Mouse (Mus musculus) 3T3-L1 (cell line): Measurements from ENCODE around the gene Chn2.

ENCODE experiments used
- DNase-seq: peaks from one replicate; pipeline ENCODE4 v3.0.0-alpha.2; 2015; ENCODE audit warnings: low read depth, low spot score

Gene Chn2

GRCm38 (mm10) chr6:54118395-54118794 is 79.0 kb downstream of the Chn2 start:
- no peak for DNase-seq

- DNase-seq, result no peak
These were observed 79.5 kb downstream of the Chn2 start for GRCm38 (mm10) chr6:54118897-54119296.

DNA sequence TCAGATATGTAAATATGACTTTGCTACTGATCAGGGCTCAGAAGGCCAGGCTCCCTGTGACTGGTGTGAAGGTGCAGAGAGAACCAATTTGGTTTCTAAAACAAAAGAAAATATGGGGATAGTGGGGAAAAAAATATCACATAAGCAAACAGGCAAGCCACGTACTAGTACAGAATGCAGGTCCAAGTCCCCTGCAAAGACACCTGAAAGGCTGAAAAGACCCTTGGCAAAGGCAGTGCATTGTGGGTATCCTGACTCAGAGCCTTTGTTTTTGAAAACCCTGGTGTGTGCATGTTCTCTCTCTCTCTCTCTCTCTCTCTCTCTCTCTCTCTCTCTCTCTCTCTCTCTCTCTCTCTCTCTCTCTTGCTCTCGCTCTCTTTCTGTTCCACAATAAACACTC is 80.1 kb downstream of the Chn2 start:
- no peak for DNase-seq

DNA sequence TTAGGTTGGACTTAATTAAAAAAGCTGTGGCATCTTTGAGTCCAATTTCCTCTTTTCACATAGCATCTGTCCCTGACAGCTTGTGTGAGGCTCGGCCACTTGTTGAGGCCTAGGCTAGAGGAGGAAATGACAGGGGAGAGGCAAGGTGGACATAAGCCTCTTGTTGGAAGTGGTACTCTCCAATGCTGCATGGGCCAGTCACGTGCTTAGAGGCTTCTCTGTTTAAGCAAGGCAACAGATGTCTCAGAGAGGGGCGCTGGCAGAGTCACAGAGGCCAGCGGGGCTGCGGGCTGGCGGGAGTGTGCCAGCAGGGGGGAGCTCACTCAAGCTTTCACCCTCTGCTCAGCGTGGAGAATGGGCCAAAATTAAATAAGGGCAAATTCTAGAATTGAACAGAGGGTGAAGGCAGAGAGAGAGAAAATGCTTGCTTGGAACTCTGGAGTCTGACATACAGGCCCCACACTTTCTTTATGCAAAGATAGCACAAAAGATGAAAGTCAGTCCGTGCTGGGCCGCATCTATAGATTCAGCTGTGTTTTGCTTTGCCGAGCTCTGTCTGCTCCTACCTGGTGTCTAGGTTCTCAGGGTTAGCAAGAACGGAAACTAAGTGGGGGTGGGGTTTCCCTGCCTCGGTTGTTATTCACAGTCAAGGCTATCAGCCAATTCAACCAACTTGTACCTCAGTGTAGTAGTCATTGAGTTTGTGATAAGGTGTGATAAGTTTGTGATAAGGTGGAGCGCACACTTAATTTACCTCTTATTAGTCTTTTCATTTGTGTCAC is 80.7 kb downstream of the Chn2 start:
- DNase-seq, result no peak

DNA sequence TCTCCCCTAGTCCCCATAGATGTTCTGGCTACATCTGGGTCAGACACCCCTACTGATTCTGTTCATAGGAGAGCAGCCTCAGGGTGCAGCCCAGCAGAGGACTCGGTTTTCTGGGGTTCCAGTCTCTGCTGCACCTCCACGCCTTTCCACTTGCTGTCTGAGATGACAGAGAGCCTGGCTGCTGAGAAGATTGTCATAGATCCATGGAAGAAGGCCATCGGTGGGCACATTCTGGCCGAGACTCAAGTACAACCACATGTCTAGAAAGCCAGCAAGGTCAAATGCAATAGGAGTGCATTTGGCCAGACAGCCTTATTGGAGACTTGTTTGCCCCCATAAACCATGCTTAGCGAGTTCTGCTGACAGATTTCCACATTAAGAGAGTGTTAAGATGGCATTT is 81.5 kb downstream of the Chn2 start:
- no peak for DNase-seq

DNA sequence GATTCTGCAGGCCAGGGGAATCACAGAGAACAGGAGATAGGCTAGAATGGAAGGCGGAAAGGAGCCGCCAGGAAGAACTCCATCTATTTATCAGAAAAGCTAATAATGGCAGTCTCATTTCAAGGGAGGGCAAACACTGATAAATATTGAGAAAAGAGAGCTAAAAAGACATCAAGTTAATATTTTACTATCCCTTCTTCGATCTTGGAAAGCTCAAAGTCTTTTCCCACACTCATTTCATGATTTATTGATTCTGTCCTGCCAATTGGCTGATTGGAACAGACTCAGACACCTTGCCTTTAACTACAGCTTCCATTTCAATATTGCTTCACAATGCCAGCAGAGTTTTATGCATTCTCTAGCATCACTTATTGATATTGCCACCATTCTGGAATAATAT is 85.2 kb downstream of the Chn2 start:
- no peak for DNase-seq

DNA sequence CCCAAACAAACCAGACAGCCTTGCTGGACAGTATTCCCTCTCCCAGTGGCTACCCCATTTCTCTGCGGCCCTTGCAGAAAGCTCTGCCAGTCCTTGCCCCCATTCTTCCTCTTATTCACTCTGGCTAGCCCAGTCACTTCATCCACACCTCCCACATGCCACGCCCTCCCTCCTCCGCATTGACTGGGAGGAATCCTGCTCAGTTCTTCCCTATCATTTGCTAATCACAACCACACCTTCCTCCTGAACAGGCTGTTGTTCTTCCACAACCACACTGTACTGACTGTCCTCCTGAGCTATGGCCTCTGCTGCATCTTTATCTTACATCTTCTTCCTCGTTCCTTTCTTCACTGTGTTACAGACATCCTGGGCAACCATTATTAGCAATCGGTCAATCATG is 86.2 kb downstream of the Chn2 start:
- DNase-seq, result no peak

DNA sequence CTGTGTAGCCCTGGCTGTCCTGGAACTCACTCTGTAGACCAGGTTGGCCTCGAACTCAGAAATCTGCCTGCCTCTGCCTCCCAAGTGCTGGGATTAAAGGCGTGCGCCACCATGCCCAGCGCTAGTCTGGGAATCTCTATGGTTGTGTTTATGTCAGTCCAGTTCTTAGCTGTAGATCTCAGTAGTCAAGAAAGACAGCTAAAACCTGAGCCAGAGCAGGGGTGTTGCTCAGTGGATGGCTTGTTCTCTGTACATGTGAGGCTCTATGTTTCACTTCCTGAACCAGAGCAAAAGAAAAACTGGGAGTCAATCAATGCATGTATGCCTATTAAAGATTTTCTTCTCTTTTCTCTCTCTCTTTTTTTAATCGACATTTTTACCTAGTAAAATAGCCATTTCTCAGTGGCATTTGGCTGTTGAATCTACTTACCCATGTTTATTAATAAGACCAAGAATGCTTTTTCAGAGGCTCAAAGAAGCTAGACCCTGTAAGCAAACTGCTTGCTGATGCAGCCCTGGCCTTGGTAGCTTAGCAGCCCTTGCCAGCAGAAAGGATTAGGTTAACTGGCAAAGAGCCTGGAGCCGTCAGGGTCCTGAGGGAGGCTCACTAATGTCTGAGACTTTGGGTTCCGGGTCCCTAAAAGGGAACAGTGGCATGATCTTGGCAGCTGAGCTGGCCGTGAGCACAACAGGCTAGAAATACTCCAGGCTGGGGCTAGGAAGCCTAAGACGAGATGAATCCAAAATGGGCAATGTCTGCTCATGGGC is 87.1 kb downstream of the Chn2 start:
- no peak for DNase-seq

GRCm38 (mm10) chr6:54126993-54127697 is 87.8 kb downstream of the Chn2 start:
- DNase-seq, result no peak

DNA sequence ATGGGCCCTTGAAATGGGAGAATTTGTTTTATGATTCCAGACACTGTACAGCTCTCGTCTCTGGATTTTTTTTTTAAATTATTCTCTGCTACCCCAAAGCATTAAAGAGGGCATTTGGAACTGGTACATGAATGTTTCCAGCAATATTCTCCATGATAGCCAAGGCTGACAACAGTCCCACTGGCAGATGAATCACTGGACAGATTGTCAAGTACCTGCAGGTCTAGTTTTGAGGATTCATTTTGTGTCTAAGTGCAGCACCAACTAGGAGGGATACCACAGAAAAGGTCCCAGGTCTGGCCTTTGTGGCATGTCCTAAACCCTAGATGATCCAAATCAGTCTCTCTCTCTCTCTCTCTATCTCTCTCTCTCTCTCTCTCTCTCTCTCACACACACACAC is 89.3 kb downstream of the Chn2 start:
- DNase-seq, result no peak

DNA sequence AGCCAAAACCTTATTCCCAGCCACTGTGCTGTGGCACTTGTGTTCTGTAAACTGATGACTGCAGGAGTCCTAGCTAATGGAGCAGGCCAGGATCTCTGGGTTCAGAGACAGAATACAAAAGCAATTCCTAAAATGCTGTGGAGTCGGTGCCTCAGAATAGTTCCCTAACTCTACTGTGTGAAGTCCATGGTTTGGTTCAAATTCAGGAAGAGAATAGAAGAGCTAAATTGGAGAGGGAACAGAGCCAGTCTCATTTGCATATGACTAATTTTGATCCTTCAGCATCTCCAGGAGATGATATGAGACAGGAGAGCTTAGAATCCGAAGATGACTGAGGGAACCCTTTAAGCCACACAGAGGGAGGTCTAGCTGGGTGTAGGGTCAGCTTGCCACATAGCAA is 90.2 kb downstream of the Chn2 start:
- DNase-seq, result no peak

- DNase-seq, result peak; percentile 3
These were observed 91.5 kb downstream of the Chn2 start for GRCm38 (mm10) chr6:54130881-54131280.

DNA sequence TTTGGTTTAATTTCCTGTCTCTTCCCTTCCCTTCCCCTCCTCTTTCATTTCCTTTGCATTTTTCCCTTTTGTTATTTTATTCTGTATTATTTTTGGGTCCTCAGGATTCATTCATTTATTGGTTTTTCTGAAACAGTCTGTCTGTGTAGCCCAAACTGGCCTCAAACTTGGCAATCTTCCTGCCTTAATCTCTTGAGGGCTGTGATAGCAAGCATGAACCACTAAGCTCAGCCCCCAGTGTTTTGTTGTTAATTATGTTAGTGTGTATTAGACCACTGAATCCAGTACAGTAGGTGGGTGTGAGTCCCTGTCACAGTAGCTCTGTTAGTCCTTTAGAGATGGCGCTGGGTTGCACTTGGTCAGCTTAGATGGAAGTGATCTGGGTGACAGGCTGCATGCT is 93.2 kb downstream of the Chn2 start:
- no peak for DNase-seq

GRCm38 (mm10) chr6:54133231-54133630 is 93.9 kb downstream of the Chn2 start:
- DNase-seq, result no peak

GRCm38 (mm10) chr6:54138157-54138556 is 98.8 kb downstream of the Chn2 start:
- no peak for DNase-seq

GRCm38 (mm10) chr6:54140488-54140887 is 101.1 kb downstream of the Chn2 start:
- DNase-seq, result no peak

DNA sequence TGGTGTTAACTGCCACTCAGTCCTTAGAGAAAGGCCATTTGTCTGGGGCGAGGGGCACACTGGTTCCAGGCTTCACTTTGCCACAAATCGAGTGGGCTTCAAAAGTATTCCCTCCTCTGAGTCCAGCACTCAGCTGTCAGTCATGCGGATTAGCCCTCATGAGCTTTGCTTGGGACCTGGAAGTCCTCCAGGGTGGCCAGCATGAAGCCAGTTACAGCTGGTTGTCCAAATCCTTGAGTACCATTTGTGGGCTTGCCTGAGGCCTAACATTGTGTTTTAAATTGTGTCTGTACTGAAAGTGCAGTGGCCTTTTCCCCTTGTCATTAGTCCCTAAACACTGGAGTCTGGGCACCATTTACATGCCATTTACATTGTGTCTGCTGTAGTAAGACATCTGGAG is 101.8 kb downstream of the Chn2 start:
- no peak for DNase-seq

DNA sequence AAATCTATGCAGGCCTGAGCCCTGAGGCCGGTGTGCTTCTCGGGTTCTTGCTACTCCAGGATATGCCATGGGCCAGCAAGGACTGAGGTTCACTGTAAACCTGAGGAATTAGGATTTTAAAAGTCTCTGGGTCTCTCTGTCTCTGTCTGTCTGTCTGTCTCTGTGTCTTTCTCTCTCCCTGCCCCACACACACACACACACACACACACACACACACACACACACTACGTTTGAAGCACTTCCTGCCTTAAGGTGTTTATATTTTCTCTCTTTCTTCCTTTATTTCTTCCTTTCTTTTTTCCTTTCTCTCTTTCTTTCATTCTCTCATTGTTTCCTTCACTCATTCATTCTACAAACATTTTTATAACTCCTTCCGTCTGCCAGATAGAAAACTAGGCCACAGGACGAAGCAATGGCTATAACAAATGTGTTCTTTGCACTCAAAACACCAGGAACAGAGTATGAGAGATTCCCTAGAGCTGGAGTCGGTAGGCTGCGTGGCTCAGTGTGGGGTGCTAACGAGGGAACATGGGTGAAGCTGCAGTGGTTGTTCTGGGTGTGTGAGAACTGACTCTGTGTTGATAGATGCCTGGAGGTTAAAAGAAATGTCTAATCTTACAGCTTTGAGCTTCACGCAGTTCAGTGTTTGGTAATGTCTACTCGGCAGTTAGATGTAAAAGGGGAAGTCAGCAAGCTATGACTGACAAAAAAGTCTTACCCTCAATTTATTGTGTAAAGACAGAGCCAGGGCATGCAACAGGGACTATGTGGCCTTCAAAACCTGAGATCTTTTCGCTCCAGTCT is 103.7 kb downstream of the Chn2 start:
- DNase-seq, result no peak

GRCm38 (mm10) chr6:54143652-54143960 is 104.3 kb downstream of the Chn2 start:
- DNase-seq, result no peak

DNA sequence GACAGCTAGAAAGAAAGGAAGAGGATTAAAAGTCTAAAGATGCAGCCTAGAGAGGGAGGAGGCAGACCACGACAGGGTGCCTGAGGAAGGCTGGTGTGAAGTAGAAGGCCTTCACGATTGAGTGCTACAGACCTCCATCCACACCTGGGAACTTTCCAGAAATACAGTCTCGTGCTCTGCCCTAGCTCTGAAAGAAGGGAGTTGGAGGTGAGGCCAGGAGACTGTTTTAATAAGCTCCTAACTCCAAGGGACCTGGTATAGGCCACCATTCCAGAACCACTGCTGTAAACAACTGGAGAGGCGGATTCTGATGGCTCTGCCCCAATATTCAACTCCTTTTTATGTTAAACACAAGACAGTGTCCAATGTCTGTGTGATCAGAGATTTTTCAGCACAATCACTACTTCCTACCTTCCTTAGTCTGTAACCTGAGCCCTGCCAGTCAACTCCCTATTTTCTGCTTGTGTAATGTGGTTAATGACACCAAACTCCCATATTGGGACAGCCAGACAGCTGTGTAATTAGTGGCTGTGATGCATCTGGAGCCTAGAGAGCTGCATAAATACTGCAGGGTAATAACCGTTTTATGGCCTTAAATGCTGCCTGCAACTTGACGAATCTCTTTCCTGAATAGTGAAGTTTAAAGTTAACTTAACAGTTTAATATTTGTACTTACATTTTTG is 109.6 kb downstream of the Chn2 start:
- DNase-seq, result no peak

DNA sequence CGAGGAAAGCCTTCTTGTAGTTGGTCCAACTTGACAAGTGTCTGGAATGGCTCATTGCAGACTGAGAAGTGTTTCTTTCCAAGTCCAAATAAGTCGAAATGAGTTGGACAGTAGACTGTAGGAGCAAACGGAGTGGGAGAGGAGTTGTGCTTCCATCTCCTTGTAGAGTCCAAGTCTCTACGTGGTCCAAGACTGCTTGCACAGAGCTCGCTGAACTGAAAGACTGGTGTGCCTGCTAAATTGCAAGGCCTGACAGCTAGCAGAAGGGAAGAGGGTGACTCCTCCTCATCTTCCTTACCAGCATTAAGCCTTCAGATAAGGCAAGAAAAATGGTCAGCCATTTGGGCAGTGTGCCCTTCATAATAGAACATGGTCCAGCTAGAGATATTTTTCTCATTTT is 111.5 kb downstream of the Chn2 start:
- DNase-seq, result no peak
